Comparison of ENCODE assay signal across 9 mouse cellular contexts in the genomic region with DNA sequence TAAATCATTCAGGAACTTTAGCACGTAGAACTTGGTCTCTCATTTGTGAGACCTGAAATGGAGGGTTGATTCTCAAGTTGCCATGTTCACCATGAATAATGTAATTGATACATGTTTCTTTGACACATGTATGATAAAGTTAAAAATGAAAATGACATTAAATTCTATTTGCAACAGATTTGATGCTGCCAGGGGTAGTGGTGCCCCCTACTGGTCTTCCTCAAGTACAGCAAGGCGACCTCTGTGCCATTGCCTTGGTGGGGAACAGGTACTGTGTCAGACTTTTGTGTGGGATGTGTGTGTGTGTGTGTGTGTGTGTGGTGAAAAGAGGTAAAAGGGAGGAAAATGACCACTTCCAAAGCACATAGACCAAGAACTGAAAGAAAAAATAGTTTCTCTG. TPM values are rescaled to one million over a fixed set of nuclear protein-coding genes. Genes with fewer than 3 reads are reported as not detected.
A peak's percentile ranks its signal among the peaks of the same experiment; 100 is the strongest.
DNase-seq lines count a peak whose midpoint lies in the region; ATAC-seq and TF ChIP-seq lines count a peak whose summit lies in the region.
"Had no signal": no experiment of that assay in that cellular context is flagged by ENCODE, and none has a peak within 500 bp of the region (broad histone marks: within the 10 kb centered on the region; RNA-seq: fewer than 3 reads in every experiment).

No protein-coding gene starts in this region.

- peaks cover 31% of the 10 kb centered on the region for H3K36me3 ChIP-seq in midbrain, embryonic 10.5 days
- peaks cover 13% of the 10 kb centered on the region for H3K36me3 ChIP-seq in midbrain, embryonic 16.5 days (ENCODE audit: control insufficient read depth, insufficient read depth, low read length)

- no peak for TF ChIP-seq POLR2A in bone marrow, adult 2 months (IDR thresholded peaks at IDR 0.05; ENCODE audit: borderline replicate concordance, control insufficient read depth, low read depth, low read length)

- WGBS in midbrain, embryonic 10.5 days, result 54% methylated on average over 2 of the region's 2 CpGs
- WGBS in midbrain, embryonic 16.5 days, result 54% methylated on average over 2 of the region's 2 CpGs
- WGBS in bone marrow, adult 2 months, result 50% methylated on average over 2 of the region's 2 CpGs

- peaks cover 16% of the 10 kb centered on the region for H3K4me1 ChIP-seq in midbrain, embryonic 10.5 days
- peaks cover 15% of the 10 kb centered on the region for H3K4me1 ChIP-seq in midbrain, embryonic 16.5 days (ENCODE audit: control insufficient read depth, insufficient read depth, low read length)
- H3K4me1 ChIP-seq in bone marrow, adult 2 months (ENCODE audit: control insufficient read depth, insufficient read depth, low read length), result no peaks in the 10 kb centered on the region; the same call in 1 of the 2 replicates

- no peak overlapping the region for H3K27ac ChIP-seq in midbrain, embryonic 10.5 days (replicated peaks)
- H3K27ac ChIP-seq in midbrain, embryonic 16.5 days (ENCODE audit: low read length), result no peak overlapping the region
- no peak overlapping the region for H3K27ac ChIP-seq in bone marrow, adult 2 months (ENCODE audit: control insufficient read depth, insufficient read depth, low read depth, low read length, poor library complexity)
- H3K27ac ChIP-seq: limb, embryonic 12.5 days had no signal

- DNase-seq in gastrocnemius, adult 18-20 months (ENCODE audit: low spot score), result peak; percentile 37
- no peak for DNase-seq in gastrocnemius, adult 8-10 months (ENCODE audit: low spot score in 2 of 2)
- peak; percentile 31 for DNase-seq in midbrain, embryonic 10.5 days (ENCODE audit: low spot score)
- peak; percentile 76 for DNase-seq in retina, embryonic 14.5 days (ENCODE audit: low spot score)
- DNase-seq in right cerebral cortex, adult 18-20 months, result no peak

- H3K27me3 ChIP-seq in midbrain, embryonic 10.5 days (ENCODE audit: low read depth, poor library complexity, severe bottlenecking), result peaks cover 6% of the 10 kb centered on the region; the same call in 1 of the 2 replicates
- H3K27me3 ChIP-seq in midbrain, embryonic 16.5 days (ENCODE audit: control insufficient read depth, insufficient read depth, low read depth, low read length), result no peaks in the 10 kb centered on the region
- H3K27me3 ChIP-seq: limb, embryonic 12.5 days had no signal

- no peak overlapping the region for H3K4me2 ChIP-seq in midbrain, embryonic 16.5 days (ENCODE audit: low read length)
- H3K4me2 ChIP-seq: limb, embryonic 12.5 days had no signal

- no peak overlapping the region for H3K4me3 ChIP-seq in midbrain, embryonic 10.5 days
- H3K4me3 ChIP-seq in midbrain, embryonic 16.5 days (ENCODE audit: low read depth, low read length), result no peak overlapping the region
- H3K4me3 ChIP-seq in bone marrow, adult 2 months (replicated peaks; ENCODE audit: control insufficient read depth, low read depth, low read length), result no peak overlapping the region
- H3K4me3 ChIP-seq: limb, embryonic 12.5 days had no signal

- H3K9me3 ChIP-seq in midbrain, embryonic 10.5 days (replicated peaks), result no peaks in the 10 kb centered on the region
- no peaks in the 10 kb centered on the region for H3K9me3 ChIP-seq in midbrain, embryonic 16.5 days (replicated peaks; ENCODE audit: control insufficient read depth, low read length, poor library complexity, severe bottlenecking)
- H3K9me3 ChIP-seq: limb, embryonic 12.5 days had no signal

- no peak for ATAC-seq in midbrain, embryonic 16.5 days
- peak; percentile 44; a peak in 1 of 4 replicates for ATAC-seq in hematopoietic stem cell, adult 5-6 weeks (replicated peaks in 1 of 2; ENCODE audit: insufficient read depth in 1 of 2, low FRiP score in 2 of 2, low TSS enrichment in 1 of 2, low read depth in 1 of 2, poor library complexity in 2 of 2, severe bottlenecking in 2 of 2)

- TF ChIP-seq CTCF in bone marrow, adult 2 months (IDR thresholded peaks at IDR 0.05; ENCODE audit: control insufficient read depth, insufficient read depth, low read length), result peak; percentile 90

- H3K9ac ChIP-seq in midbrain, embryonic 16.5 days (ENCODE audit: low read depth, low read length), result no peak overlapping the region
- H3K9ac ChIP-seq: limb, embryonic 12.5 days had no signal

RNA-seq across cellular contexts. Expression of a gene that starts 2.5 kb away (rescaled TPM):
- total RNA-seq in gastrocnemius, adult 18-20 months (2021), result 10 to 100 TPM; 25.8 to 28.9 TPM
- 10 to 100 TPM; 27.9 to 30.4 (median 29.3) TPM for total RNA-seq in gastrocnemius, adult 8-10 months (2022)
- polyA plus RNA-seq in midbrain, embryonic 10.5 days (2016; fragmentation: Nextera tagmentation; extraction: Ambion mirVana), result 60.5 and 62.6 TPM in 2 replicates
- polyA plus RNA-seq in midbrain, embryonic 16.5 days (2015; fragmentation: Nextera tagmentation; extraction: Ambion mirVana), result 46.8 and 51.1 TPM in 2 replicates
- polyA plus RNA-seq in bone marrow, adult 2 months (2011; ENCODE audit: insufficient read depth, insufficient read length, low replicate concordance, missing spikeins), result 18.9 and 25.3 TPM in 2 replicates
- 30.3 and 45.0 TPM in 2 replicates for total RNA-seq in hematopoietic stem cell, adult 5-6 weeks (2017)

RNA-seq across cellular contexts. Expression of a gene that starts 17.3 kb away (rescaled TPM):
- total RNA-seq in gastrocnemius, adult 18-20 months (2021), result not detected
- not detected for total RNA-seq in gastrocnemius, adult 8-10 months (2022)
- polyA plus RNA-seq in midbrain, embryonic 10.5 days (2016; fragmentation: Nextera tagmentation; extraction: Ambion mirVana), result 15.4 and 18.1 TPM in 2 replicates
- 14.1 and 17.4 TPM in 2 replicates for polyA plus RNA-seq in midbrain, embryonic 16.5 days (2015; fragmentation: Nextera tagmentation; extraction: Ambion mirVana)
- 7.5 and 13.4 TPM in 2 replicates for polyA plus RNA-seq in bone marrow, adult 2 months (2011; ENCODE audit: insufficient read depth, insufficient read length, low replicate concordance, missing spikeins)
- total RNA-seq in hematopoietic stem cell, adult 5-6 weeks (2017), result 11.2 and 14.5 TPM in 2 replicates

RNA-seq across cellular contexts. Expression of a gene that starts 57.8 kb away (rescaled TPM):
- total RNA-seq in gastrocnemius, adult 18-20 months (2021), result 100 to 1,000 TPM; 217 to 250 TPM
- 100 to 1,000 TPM; 215 to 257 (median 231) TPM for total RNA-seq in gastrocnemius, adult 8-10 months (2022)
- polyA plus RNA-seq in midbrain, embryonic 10.5 days (2016; fragmentation: Nextera tagmentation; extraction: Ambion mirVana), result 50.9 and 55.7 TPM in 2 replicates
- 12.6 and 14.9 TPM in 2 replicates for polyA plus RNA-seq in midbrain, embryonic 16.5 days (2015; fragmentation: Nextera tagmentation; extraction: Ambion mirVana)
- polyA plus RNA-seq in bone marrow, adult 2 months (2011; ENCODE audit: insufficient read depth, insufficient read length, low replicate concordance, missing spikeins), result 22.7 and 38.1 TPM in 2 replicates
- 85.3 and 93.7 TPM in 2 replicates for total RNA-seq in hematopoietic stem cell, adult 5-6 weeks (2017)

Comparison
In these comparisons a context has a peak if more than half of its experiments do, and no peak if none do; other contexts are left out.
1. DNase-seq: peak in gastrocnemius, adult 18-20 months (single experiment), midbrain, embryonic 10.5 days (single experiment) and retina, embryonic 14.5 days (single experiment); none in gastrocnemius, adult 8-10 months (0 of 2) and right cerebral cortex, adult 18-20 months (single experiment).
2. RNA of a gene that starts 17.3 kb away (total RNA-seq): 11.2 to 14.5 TPM in hematopoietic stem cell, adult 5-6 weeks; not detected in gastrocnemius, adult 8-10 months and not detected in gastrocnemius, adult 18-20 months; every median in the first group is over 10 times any median in the second.